Mouse (Mus musculus) urinary bladder, postnatal 36 days (tissue): ENCODE data around the gene P3h2.
A peak's percentile ranks its signal among the peaks of the same experiment; 100 is the strongest.

Source experiments
- DNase-seq, 2 experiments: peaks; one replicate each; pipeline ENCODE4 v3.0.0; 2022; ENCODE audit warnings: low spot score in 2 of 2, mixed read lengths in 1 of 2

The P3h2 gene

GRCm38 (mm10) chr16:26105115-26105974 is at the start of gene P3h2:
P3h2 (minus strand) TSS chr16:26105784.
- peak; percentile 62 to 63 for DNase-seq

GRCm38 (mm10) chr16:26152258-26152657 is 46.7 kb upstream of the P3h2 start:
- DNase-seq, result no peak

- DNase-seq, result no peak
These were observed 45.4 kb upstream of the P3h2 start for GRCm38 (mm10) chr16:26150943-26151342.

GRCm38 (mm10) chr16:26146853-26147252 is 41.3 kb upstream of the P3h2 start:
- DNase-seq, result no peak

- DNase-seq, result no peak
These were observed 25.5 kb upstream of the P3h2 start for GRCm38 (mm10) chr16:26131126-26131525.

- no peak for DNase-seq
These were observed 1.0 kb upstream of the P3h2 start for GRCm38 (mm10) chr16:26106618-26107017.

GRCm38 (mm10) chr16:26106041-26106617 is 545 bp upstream of the P3h2 start:
- DNase-seq, result no peak

- no peak for DNase-seq
These were observed 1.3 kb downstream of the P3h2 start for GRCm38 (mm10) chr16:26104274-26104673.

GRCm38 (mm10) chr16:26102856-26103255 is 2.7 kb downstream of the P3h2 start:
- DNase-seq, result no peak

GRCm38 (mm10) chr16:26100167-26100566 is 5.4 kb downstream of the P3h2 start:
- DNase-seq, result no peak

GRCm38 (mm10) chr16:26095696-26096284 is 9.8 kb downstream of the P3h2 start:
- DNase-seq, result no peak

- DNase-seq, result no peak
These were observed 11.7 kb downstream of the P3h2 start for GRCm38 (mm10) chr16:26093888-26094287.

- DNase-seq, result no peak
These were observed 16.6 kb downstream of the P3h2 start for GRCm38 (mm10) chr16:26088976-26089375.

- no peak for DNase-seq
These were observed 17.3 kb downstream of the P3h2 start for GRCm38 (mm10) chr16:26088240-26088639.

GRCm38 (mm10) chr16:26086955-26087354 is 18.6 kb downstream of the P3h2 start:
- DNase-seq, result no peak

GRCm38 (mm10) chr16:26085160-26085559 is 20.4 kb downstream of the P3h2 start:
- DNase-seq, result no peak

GRCm38 (mm10) chr16:26082831-26083230 is 22.8 kb downstream of the P3h2 start:
- no peak for DNase-seq

- no peak for DNase-seq
These were observed 23.2 kb downstream of the P3h2 start for GRCm38 (mm10) chr16:26082391-26082790.

- DNase-seq, result no peak
These were observed 26.6 kb downstream of the P3h2 start for GRCm38 (mm10) chr16:26078923-26079351.

- DNase-seq, result no peak
These were observed 27.5 kb downstream of the P3h2 start for GRCm38 (mm10) chr16:26078100-26078422.

- no peak for DNase-seq
These were observed 28.1 kb downstream of the P3h2 start for GRCm38 (mm10) chr16:26077246-26078099.

GRCm38 (mm10) chr16:26075063-26075462 is 30.5 kb downstream of the P3h2 start:
- DNase-seq, result no peak
